Mouse (Mus musculus) inflammation-experienced regulatory T-cells, adult 16 weeks (primary cell): ENCODE measurements around the gene Orai3. TPM values are rescaled to one million over a fixed set of nuclear protein-coding genes. Genes with fewer than 3 reads are reported as not detected.

Experiments used
- polyA plus RNA-seq: library from polyadenylated mRNA; unstranded; fragments of 100-300 nt; shearing (Covaris generic); gene quantifications from one replicate; pipeline ENCODE4 v1.2.1, GENCODE M21; 2017

The Orai3 gene
- 38.5 TPM for polyA plus RNA-seq

GRCm38 (mm10) chr7:127769651-127770038 lies at the start of gene Orai3:
Gene Orai3 (plus strand): TSS chr7:127769815.

DNA sequence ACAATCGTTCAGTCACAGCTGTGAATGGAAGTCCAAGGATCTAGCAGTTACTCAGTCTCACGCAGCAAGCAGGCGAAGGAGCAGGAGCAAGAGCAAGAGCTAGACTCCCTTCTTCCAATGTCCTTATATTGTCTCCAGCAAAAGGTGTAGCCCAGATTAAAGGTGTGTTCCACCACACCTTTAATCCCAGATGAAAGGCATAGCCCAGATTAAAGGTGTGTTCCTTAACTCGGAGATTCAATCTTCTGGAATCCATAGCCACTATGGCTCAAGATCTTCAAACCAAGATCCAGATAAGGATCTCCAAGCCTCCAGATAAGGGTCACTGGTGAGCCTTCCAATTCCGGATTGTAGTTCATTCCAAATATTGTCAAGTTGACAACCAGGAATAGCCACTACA lies 37.5 kb upstream of the Orai3 start, which contains the start of gene Ctf2:
Gene Ctf2 (minus strand): TSS at position 101 of the 400 bp plus-strand sequence.

GRCm38 (mm10) chr7:127744366-127745045 lies 25.1 kb upstream of the Orai3 start, which contains the start of gene Fbxl19:
Gene Fbxl19 (plus strand): TSS chr7:127744543.

DNA sequence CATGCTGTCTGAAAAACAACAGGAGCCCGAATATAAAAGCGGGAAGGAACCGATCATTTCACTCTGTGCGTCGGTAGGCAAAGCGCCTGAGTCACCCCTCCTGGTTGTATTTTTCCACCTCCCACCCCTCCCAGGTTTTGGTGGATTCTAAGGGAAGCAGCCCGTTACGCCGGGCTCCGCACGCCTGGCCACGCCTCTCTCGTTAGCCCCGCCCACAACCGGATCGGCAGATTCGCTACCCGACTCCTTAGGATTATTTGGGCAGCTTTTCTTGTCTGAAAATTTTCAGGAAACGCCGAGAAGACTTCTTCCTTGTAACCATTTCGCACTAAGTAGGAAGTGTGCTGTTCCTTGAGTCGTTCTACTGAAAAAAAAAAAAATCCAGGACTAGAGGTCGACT lies 6.8 kb downstream of the Orai3 start, which contains the start of gene Setd1a:
Gene Setd1a (plus strand): TSS at position 245 of the 400 bp plus-strand sequence.

GRCm38 (mm10) chr7:127785308-127785707 lies 15.7 kb downstream of the Orai3 start, which contains the start of gene Gm49388:
Gene Gm49388 (plus strand): TSS chr7:127785608.

DNA sequence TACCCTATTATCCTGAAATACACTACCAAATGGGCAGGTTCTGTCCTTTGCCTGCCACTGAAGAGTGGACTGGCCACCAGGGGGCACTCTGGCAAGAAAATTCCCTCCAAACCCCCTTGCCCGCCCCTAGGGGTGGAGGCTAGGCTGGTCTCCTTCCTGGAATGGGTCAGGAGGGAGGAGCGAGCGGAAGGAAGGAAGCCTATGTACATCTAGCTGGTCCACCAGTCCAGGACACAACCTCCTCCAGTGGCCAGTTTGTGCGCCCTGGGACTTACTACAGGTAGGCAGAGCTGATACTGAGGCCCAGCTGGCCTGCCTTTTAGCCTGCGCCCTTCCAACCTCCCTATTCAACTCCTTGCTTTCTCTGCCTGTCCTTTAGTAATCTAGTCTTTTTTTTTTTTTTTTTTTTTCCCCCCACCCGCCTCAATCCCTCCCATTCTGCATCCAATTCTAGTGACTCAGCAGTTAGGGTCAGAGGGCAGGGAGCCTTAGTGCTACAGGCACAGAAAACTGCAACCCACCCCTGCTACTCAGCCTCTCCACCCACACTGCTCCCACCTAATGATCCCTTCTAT lies 30.9 kb downstream of the Orai3 start, which contains the start of gene Hsd3b7:
Gene Hsd3b7 (plus strand): TSS at position 170 of the 575 bp plus-strand sequence.

GRCm38 (mm10) chr7:127824176-127824871 lies 54.7 kb downstream of the Orai3 start, which contains the start of the genes Stx4a and Stx1b:
Gene Stx4a (plus strand): TSS chr7:127824294.
Gene Stx1b (minus strand): TSS chr7:127824549.

Other genes with a start within 250 kb of the Orai3 start
- gene Tmem265, start 208.4 kb upstream of the Orai3 start, polyA plus RNA-seq, result 12.7 TPM
- gene Phkg2, start 196.5 kb upstream of the Orai3 start, polyA plus RNA-seq, result 100 TPM
- gene Ccdc189, start 181.2 kb upstream of the Orai3 start, polyA plus RNA-seq, result 0.95 TPM
- gene Rnf40, start 181.0 kb upstream of the Orai3 start, polyA plus RNA-seq, result 171 TPM
- 1.1 TPM for gene Zfp629, start 154.0 kb upstream of the Orai3 start, polyA plus RNA-seq
- gene Bcl7c, start 60.9 kb upstream of the Orai3 start, polyA plus RNA-seq, result 19.5 TPM
- gene Ctf1, start 57.1 kb upstream of the Orai3 start, polyA plus RNA-seq, result not detected
- gene Ctf2, start 37.6 kb upstream of the Orai3 start, polyA plus RNA-seq, result not detected
- 1.3 TPM for gene Fbxl19, start 25.3 kb upstream of the Orai3 start, polyA plus RNA-seq
- gene Setd1a, start 6.9 kb downstream of the Orai3 start, polyA plus RNA-seq, result 1.2 TPM
- not detected for gene Gm49388, start 15.8 kb downstream of the Orai3 start, polyA plus RNA-seq
- 4.5 TPM for gene Hsd3b7, start 30.8 kb downstream of the Orai3 start, polyA plus RNA-seq
- gene Stx4a, start 54.5 kb downstream of the Orai3 start, polyA plus RNA-seq, result 167 TPM
- not detected for gene Stx1b, start 54.7 kb downstream of the Orai3 start, polyA plus RNA-seq
- gene Zfp646, start 106.4 kb downstream of the Orai3 start, polyA plus RNA-seq, result 63.8 TPM
- 23.2 TPM for gene Zfp668, start 107.0 kb downstream of the Orai3 start, polyA plus RNA-seq
- gene Prss53, start 121.2 kb downstream of the Orai3 start, polyA plus RNA-seq, result 1.0 TPM
- not detected for gene Gm21974, start 125.6 kb downstream of the Orai3 start, polyA plus RNA-seq
- 64.0 TPM for gene Vkorc1, start 125.8 kb downstream of the Orai3 start, polyA plus RNA-seq
- gene Bckdk, start 134.3 kb downstream of the Orai3 start, polyA plus RNA-seq, result 71.2 TPM
- 49.7 TPM for gene Kat8, start 142.7 kb downstream of the Orai3 start, polyA plus RNA-seq
- not detected for gene Prss8, start 160.3 kb downstream of the Orai3 start, polyA plus RNA-seq
- gene Prss36, start 176.9 kb downstream of the Orai3 start, polyA plus RNA-seq, result 5.0 TPM
- gene Fus, start 197.6 kb downstream of the Orai3 start, polyA plus RNA-seq, result 177 TPM
- gene Pycard, start 224.1 kb downstream of the Orai3 start, polyA plus RNA-seq, result 295 TPM
- not detected for gene Trim72, start 234.1 kb downstream of the Orai3 start, polyA plus RNA-seq